ENCODE assay signal across 24 mouse cellular contexts in the genomic region with DNA sequence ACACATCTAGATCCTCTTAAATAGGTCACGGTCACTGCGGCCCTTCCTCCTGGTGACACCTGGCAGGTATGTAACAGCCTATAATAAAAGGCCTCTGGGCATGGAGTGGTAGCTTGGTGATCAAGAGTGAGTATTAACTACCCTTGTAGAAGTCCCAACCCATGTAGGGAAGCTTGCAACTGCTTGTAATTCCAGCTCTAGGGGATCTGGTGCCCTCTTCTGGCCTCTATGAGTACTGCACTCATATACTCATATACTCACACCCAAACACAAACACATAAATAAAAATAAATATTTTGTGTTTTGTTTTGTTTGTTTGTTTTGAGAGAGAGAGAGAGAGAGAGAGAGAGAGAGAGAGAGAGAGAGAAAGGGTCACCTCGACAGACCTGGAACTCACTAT.
A peak's percentile ranks its signal among the peaks of the same experiment; 100 is the strongest.
DNase-seq lines count a peak whose midpoint lies in the region; ATAC-seq and TF ChIP-seq lines count a peak whose summit lies in the region.
"Had no signal": no experiment of that assay in that cellular context is flagged by ENCODE, and none has a peak within 500 bp of the region (broad histone marks: within the 10 kb centered on the region; RNA-seq: fewer than 3 reads in every experiment).

No protein-coding gene starts in this region.

- H3K4me1 ChIP-seq in hindbrain, postnatal 0 days (ENCODE audit: insufficient read depth, low read length), result no peaks in the 10 kb centered on the region
- no peaks in the 10 kb centered on the region for H3K4me1 ChIP-seq in hindbrain, embryonic 11.5 days (replicated peaks; ENCODE audit: control insufficient read depth, insufficient read depth, low read length)
- no peaks in the 10 kb centered on the region for H3K4me1 ChIP-seq in lung, embryonic 14.5 days (ENCODE audit: insufficient read depth)
- H3K4me1 ChIP-seq in E14TG2a.4 (replicated peaks; ENCODE audit: low read depth, low read length), result peaks cover 15% of the 10 kb centered on the region
- H3K4me1 ChIP-seq: heart, embryonic 15.5 days; hindbrain, embryonic 15.5 days; limb, embryonic 12.5 days; liver, embryonic 13.5 days; midbrain, embryonic 12.5 days had no signal

- no peaks in the 10 kb centered on the region for H3K36me3 ChIP-seq in hindbrain, postnatal 0 days (ENCODE audit: insufficient read depth, low read length)
- H3K36me3 ChIP-seq in hindbrain, embryonic 11.5 days (ENCODE audit: control insufficient read depth, insufficient read depth, low read length), result no peaks in the 10 kb centered on the region
- H3K36me3 ChIP-seq in lung, embryonic 14.5 days (ENCODE audit: insufficient read depth), result no peaks in the 10 kb centered on the region
- no peaks in the 10 kb centered on the region for H3K36me3 ChIP-seq in E14TG2a.4 (ENCODE audit: insufficient read depth, low read length)
- H3K36me3 ChIP-seq: G1E; heart, embryonic 15.5 days; hindbrain, embryonic 15.5 days; limb, embryonic 12.5 days; liver, embryonic 13.5 days; midbrain, embryonic 12.5 days had no signal

- H3K4me2 ChIP-seq in hindbrain, postnatal 0 days (ENCODE audit: low read depth, low read length), result no peak overlapping the region
- no peak overlapping the region for H3K4me2 ChIP-seq in hindbrain, embryonic 11.5 days (replicated peaks; ENCODE audit: low read depth, low read length)
- no peak overlapping the region for H3K4me2 ChIP-seq in lung, embryonic 14.5 days
- H3K4me2 ChIP-seq: heart, embryonic 15.5 days; hindbrain, embryonic 15.5 days; limb, embryonic 12.5 days; liver, embryonic 13.5 days; midbrain, embryonic 12.5 days had no signal

- no peaks in the 10 kb centered on the region for H3K27me3 ChIP-seq in hindbrain, postnatal 0 days (ENCODE audit: insufficient read depth, low read length)
- no peaks in the 10 kb centered on the region for H3K27me3 ChIP-seq in hindbrain, embryonic 11.5 days (ENCODE audit: control insufficient read depth, insufficient read depth, low read length)
- H3K27me3 ChIP-seq in lung, embryonic 14.5 days (ENCODE audit: insufficient read depth, low read length), result no peaks in the 10 kb centered on the region
- peaks cover 14% of the 10 kb centered on the region for H3K27me3 ChIP-seq in E14TG2a.4 (ENCODE audit: insufficient read depth, low read length)
- H3K27me3 ChIP-seq: heart, embryonic 15.5 days; liver, embryonic 13.5 days had no signal

- ATAC-seq in hindbrain, postnatal 0 days, result no peak
- ATAC-seq in hindbrain, embryonic 11.5 days (ENCODE audit: low FRiP score), result no peak
- no peak for ATAC-seq in lung, embryonic 14.5 days (ENCODE audit: insufficient read depth)
- ATAC-seq: forebrain, postnatal 0 days had no signal

- no peak overlapping the region for H3K27ac ChIP-seq in hindbrain, postnatal 0 days
- no peak overlapping the region for H3K27ac ChIP-seq in hindbrain, embryonic 11.5 days (ENCODE audit: low read depth, low read length)
- no peak overlapping the region for H3K27ac ChIP-seq in lung, embryonic 14.5 days (ENCODE audit: low read depth)
- H3K27ac ChIP-seq: heart, embryonic 15.5 days; hindbrain, embryonic 15.5 days; limb, embryonic 12.5 days; liver, embryonic 13.5 days; midbrain, embryonic 12.5 days had no signal

- DNase-seq in hindbrain, postnatal 0 days (ENCODE audit: low spot score), result no peak
- DNase-seq in hindbrain, embryonic 11.5 days (ENCODE audit: low spot score), result no peak
- DNase-seq in lung, embryonic 14.5 days, result no peak
- no peak for DNase-seq in lung, adult 18-20 months
- DNase-seq in induced T-regulatory cell, adult 2 months (ENCODE audit: low read depth), result peak; percentile 23
- no peak for DNase-seq in kidney, adult 18-20 months
- DNase-seq in adrenal gland, adult (ENCODE audit: inconsistent age in 2 of 2, low spot score in 1 of 2), result no peak
- DNase-seq: adrenal gland, postnatal 36 days; cerebellum, adult 9-11 months; forebrain, postnatal 0 days; gastrocnemius, postnatal 25 days; heart, postnatal 4 days; kidney, adult 11 months; layer of hippocampus, postnatal 36 days; liver, embryonic 13.5 days; lung, postnatal 14 days; thymus, adult 2 months; thymus, postnatal 4 days had no signal

- H3K9me3 ChIP-seq in hindbrain, postnatal 0 days (ENCODE audit: low read length), result no peaks in the 10 kb centered on the region
- no peaks in the 10 kb centered on the region for H3K9me3 ChIP-seq in hindbrain, embryonic 11.5 days (ENCODE audit: control insufficient read depth, low read length)
- H3K9me3 ChIP-seq in lung, embryonic 14.5 days (ENCODE audit: low read depth, low read length), result no peaks in the 10 kb centered on the region
- H3K9me3 ChIP-seq in E14TG2a.4 (ENCODE audit: low read length), result no peaks in the 10 kb centered on the region
- H3K9me3 ChIP-seq: heart, embryonic 15.5 days; hindbrain, embryonic 15.5 days; liver, embryonic 13.5 days; midbrain, embryonic 12.5 days had no signal

- 98% methylated on average over 3 of the region's 3 CpGs for WGBS in hindbrain, postnatal 0 days
- WGBS in hindbrain, embryonic 11.5 days, result 97% methylated on average over 3 of the region's 3 CpGs
- over 99% methylated on average over 3 of the region's 3 CpGs for WGBS in lung, embryonic 14.5 days

- TF ChIP-seq CTCF in hindbrain, postnatal 0 days (IDR thresholded peaks at IDR 0.05; ENCODE audit: low read depth), result peak; percentile 35
- 0 out of 2 replicates have a peak, but pooled peaks have one; percentile 24 for TF ChIP-seq CTCF in lung, embryonic 14.5 days (IDR thresholded peaks at IDR 0.05; ENCODE audit: low read depth)
- peak; percentile 78 for TF ChIP-seq CTCF in E14TG2a.4 (conservative IDR thresholded peaks at IDR 0.05; ENCODE audit: low read length)

- no peak overlapping the region for H3K9ac ChIP-seq in hindbrain, postnatal 0 days (replicated peaks; ENCODE audit: low read length)
- no peak overlapping the region for H3K9ac ChIP-seq in hindbrain, embryonic 11.5 days (ENCODE audit: low read depth, low read length)
- no peak overlapping the region for H3K9ac ChIP-seq in lung, embryonic 14.5 days
- H3K9ac ChIP-seq: forebrain, postnatal 0 days; heart, embryonic 15.5 days; hindbrain, embryonic 15.5 days; limb, embryonic 12.5 days; liver, embryonic 13.5 days; midbrain, embryonic 12.5 days had no signal

- no peak overlapping the region for H3K4me3 ChIP-seq in hindbrain, postnatal 0 days (ENCODE audit: low read length)
- H3K4me3 ChIP-seq in hindbrain, embryonic 11.5 days (ENCODE audit: low read depth, low read length), result no peak overlapping the region
- no peak overlapping the region for H3K4me3 ChIP-seq in lung, embryonic 14.5 days (ENCODE audit: low read depth, low read length)
- no peak overlapping the region for H3K4me3 ChIP-seq in E14TG2a.4 (replicated peaks; ENCODE audit: low read length)
- H3K4me3 ChIP-seq: heart, embryonic 15.5 days; hindbrain, embryonic 15.5 days; limb, embryonic 12.5 days; liver, embryonic 13.5 days; midbrain, embryonic 12.5 days had no signal

Comparison
In these comparisons a context has a peak if more than half of its experiments do, and no peak if none do; other contexts are left out.
1. CTCF ChIP-seq: peak in every context shown above with its lines; median percentile 78 in E14TG2a.4; 35 in hindbrain, postnatal 0 days; 24 in lung, embryonic 14.5 days.